Mouse (Mus musculus): ENCODE data around the gene Tcf20. TPM values are rescaled to one million over a fixed set of nuclear protein-coding genes. Genes with fewer than 3 reads are reported as not detected.

Tcf20 gene
- polyA plus RNA-seq, 1 experiment from 2014 or later: 15.1 TPM

- peak; percentile 62 for DNase-seq (ENCODE audit: low spot score)
- Histone ChIP-seq H3K4me2 (ENCODE audit: low read depth, low read length) (no peak overlapping the region), H3K36me3 (replicated peaks; ENCODE audit: control insufficient read depth, insufficient read depth, low read depth, low read length) (no peaks in the 10 kb centered on the region), H3K27ac (replicated peaks; ENCODE audit: low read depth, low read length) (no peak overlapping the region), H3K4me3 (ENCODE audit: low read depth, low read length) (no peak overlapping the region), H3K4me1 (ENCODE audit: control insufficient read depth, insufficient read depth, low read length) (no peaks in the 10 kb centered on the region), H3K27me3 (ENCODE audit: control insufficient read depth, insufficient read depth, low read length) (no peaks in the 10 kb centered on the region), H3K9ac (replicated peaks; ENCODE audit: low read length) (no peak overlapping the region), H3K9me3 (replicated peaks; ENCODE audit: control insufficient read depth, low read length) (no peaks in the 10 kb centered on the region)
- ATAC-seq (replicated peaks; ENCODE audit: insufficient number of reproducible peaks, low FRiP score, low TSS enrichment, low read depth): no peak
- WGBS: 35% methylated on average over 12 of the region's 12 CpGs
These were observed 15.2 kb upstream of the Tcf20 start for GRCm38 (mm10) chr15:83002665-83003548.

- WGBS: 85% methylated on average over 6 of the region's 6 CpGs
- Histone ChIP-seq H3K27me3 (ENCODE audit: control insufficient read depth, insufficient read depth, low read length) (no peaks in the 10 kb centered on the region), H3K9ac (replicated peaks; ENCODE audit: low read length) (no peak overlapping the region), H3K4me3 (ENCODE audit: low read depth, low read length) (no peak overlapping the region), H3K27ac (replicated peaks; ENCODE audit: low read depth, low read length) (no peak overlapping the region), H3K36me3 (replicated peaks; ENCODE audit: control insufficient read depth, insufficient read depth, low read depth, low read length) (no peaks in the 10 kb centered on the region), H3K4me1 (ENCODE audit: control insufficient read depth, insufficient read depth, low read length) (no peaks in the 10 kb centered on the region), H3K9me3 (replicated peaks; ENCODE audit: control insufficient read depth, low read length) (no peaks in the 10 kb centered on the region), H3K4me2 (ENCODE audit: low read depth, low read length) (no peak overlapping the region)
- ATAC-seq (replicated peaks; ENCODE audit: insufficient number of reproducible peaks, low FRiP score, low TSS enrichment, low read depth) (no peak), DNase-seq (ENCODE audit: low spot score) (no peak)
These were observed 11.1 kb upstream of the Tcf20 start for GRCm38 (mm10) chr15:82998811-82999221.

- no peaks in the 10 kb centered on the region for H3K27me3 ChIP-seq (ENCODE audit: control insufficient read depth, insufficient read depth, low read length)
- H3K27ac ChIP-seq (replicated peaks; ENCODE audit: low read depth, low read length): no peak overlapping the region
- H3K4me1 ChIP-seq (ENCODE audit: control insufficient read depth, insufficient read depth, low read length): no peaks in the 10 kb centered on the region
- H3K4me3 ChIP-seq (ENCODE audit: low read depth, low read length): no peak overlapping the region
- H3K9me3 ChIP-seq (replicated peaks; ENCODE audit: control insufficient read depth, low read length): no peaks in the 10 kb centered on the region
- H3K36me3 ChIP-seq (replicated peaks; ENCODE audit: control insufficient read depth, insufficient read depth, low read depth, low read length): no peaks in the 10 kb centered on the region
- no peak for ATAC-seq (replicated peaks; ENCODE audit: insufficient number of reproducible peaks, low FRiP score, low TSS enrichment, low read depth)
- no peak overlapping the region for H3K4me2 ChIP-seq (ENCODE audit: low read depth, low read length)
- DNase-seq (ENCODE audit: low spot score): peak; percentile 23
- H3K9ac ChIP-seq (replicated peaks; ENCODE audit: low read length): no peak overlapping the region
These were observed 8.8 kb upstream of the Tcf20 start for GRCm38 (mm10) chr15:82996431-82996830.

- Histone ChIP-seq H3K36me3 (replicated peaks; ENCODE audit: control insufficient read depth, insufficient read depth, low read depth, low read length) (no peaks in the 10 kb centered on the region), H3K27me3 (ENCODE audit: control insufficient read depth, insufficient read depth, low read length) (no peaks in the 10 kb centered on the region), H3K9ac (replicated peaks; ENCODE audit: low read length) (no peak overlapping the region), H3K4me1 (ENCODE audit: control insufficient read depth, insufficient read depth, low read length) (no peaks in the 10 kb centered on the region), H3K4me3 (ENCODE audit: low read depth, low read length) (no peak overlapping the region), H3K4me2 (ENCODE audit: low read depth, low read length) (no peak overlapping the region), H3K27ac (replicated peaks; ENCODE audit: low read depth, low read length) (no peak overlapping the region), H3K9me3 (replicated peaks; ENCODE audit: control insufficient read depth, low read length) (no peaks in the 10 kb centered on the region)
- ATAC-seq (replicated peaks; ENCODE audit: insufficient number of reproducible peaks, low FRiP score, low TSS enrichment, low read depth) (no peak), DNase-seq (ENCODE audit: low spot score) (no peak)
- 59% methylated on average over 7 of the region's 7 CpGs for WGBS
These were observed 7.6 kb upstream of the Tcf20 start for GRCm38 (mm10) chr15:82995239-82995638.

GRCm38 (mm10) chr15:82992911-82993310, 5.2 kb upstream of the Tcf20 start:
- ATAC-seq (replicated peaks; ENCODE audit: insufficient number of reproducible peaks, low FRiP score, low TSS enrichment, low read depth) (no peak), DNase-seq (ENCODE audit: low spot score) (no peak)
- Histone ChIP-seq H3K27ac (replicated peaks; ENCODE audit: low read depth, low read length) (no peak overlapping the region), H3K4me2 (ENCODE audit: low read depth, low read length) (no peak overlapping the region), H3K4me3 (ENCODE audit: low read depth, low read length) (no peak overlapping the region), H3K27me3 (ENCODE audit: control insufficient read depth, insufficient read depth, low read length) (no peaks in the 10 kb centered on the region), H3K9me3 (replicated peaks; ENCODE audit: control insufficient read depth, low read length) (no peaks in the 10 kb centered on the region), H3K4me1 (ENCODE audit: control insufficient read depth, insufficient read depth, low read length) (peaks cover 3% of the 10 kb centered on the region; the same call in 1 of the 2 replicates), H3K36me3 (replicated peaks; ENCODE audit: control insufficient read depth, insufficient read depth, low read depth, low read length) (no peaks in the 10 kb centered on the region), H3K9ac (replicated peaks; ENCODE audit: low read length) (no peak overlapping the region)
- WGBS: 49% methylated on average over 9 of the region's 9 CpGs

GRCm38 (mm10) chr15:82992079-82992783, 4.6 kb upstream of the Tcf20 start:
- H3K36me3 ChIP-seq (replicated peaks; ENCODE audit: control insufficient read depth, insufficient read depth, low read depth, low read length): no peaks in the 10 kb centered on the region
- no peak overlapping the region for H3K4me3 ChIP-seq (ENCODE audit: low read depth, low read length)
- 63% methylated on average over 13 of the region's 13 CpGs for WGBS
- no peaks in the 10 kb centered on the region for H3K9me3 ChIP-seq (replicated peaks; ENCODE audit: control insufficient read depth, low read length)
- no peak overlapping the region for H3K4me2 ChIP-seq (ENCODE audit: low read depth, low read length)
- H3K4me1 ChIP-seq (ENCODE audit: control insufficient read depth, insufficient read depth, low read length): peaks cover 3% of the 10 kb centered on the region; the same call in 1 of the 2 replicates
- no peak for DNase-seq (ENCODE audit: low spot score)
- no peak overlapping the region; the same call in 1 of the 2 replicates for H3K9ac ChIP-seq (replicated peaks; ENCODE audit: low read length)
- ATAC-seq (replicated peaks; ENCODE audit: insufficient number of reproducible peaks, low FRiP score, low TSS enrichment, low read depth): no peak
- H3K27me3 ChIP-seq (ENCODE audit: control insufficient read depth, insufficient read depth, low read length): no peaks in the 10 kb centered on the region; the same call in 1 of the 2 replicates
- H3K27ac ChIP-seq (replicated peaks; ENCODE audit: low read depth, low read length): no peak overlapping the region

GRCm38 (mm10) chr15:82989190-82989704, 1.6 kb upstream of the Tcf20 start:
- no peak overlapping the region for H3K9ac ChIP-seq (replicated peaks; ENCODE audit: low read length)
- 72% methylated on average over 6 of the region's 6 CpGs for WGBS

More at GRCm38 (mm10) chr15:82989190-82989704, 1.6 kb upstream of the Tcf20 start:
- Histone ChIP-seq H3K27ac (replicated peaks; ENCODE audit: low read depth, low read length) (no peak overlapping the region), H3K9me3 (replicated peaks; ENCODE audit: control insufficient read depth, low read length) (no peaks in the 10 kb centered on the region), H3K4me1 (ENCODE audit: control insufficient read depth, insufficient read depth, low read length) (peaks cover 7% of the 10 kb centered on the region), H3K4me3 (ENCODE audit: low read depth, low read length) (no peak overlapping the region), H3K27me3 (ENCODE audit: control insufficient read depth, insufficient read depth, low read length) (no peaks in the 10 kb centered on the region; the same call in 1 of the 2 replicates), H3K36me3 (replicated peaks; ENCODE audit: control insufficient read depth, insufficient read depth, low read depth, low read length) (no peaks in the 10 kb centered on the region), H3K4me2 (ENCODE audit: low read depth, low read length) (no peak overlapping the region)
- DNase-seq (ENCODE audit: low spot score) (no peak), ATAC-seq (replicated peaks; ENCODE audit: insufficient number of reproducible peaks, low FRiP score, low TSS enrichment, low read depth) (no peak)
